Mouse (Mus musculus) adrenal gland, adult 8-10 months (tissue): ENCODE data around the gene Cask. TPM values are rescaled to one million over a fixed set of nuclear protein-coding genes. Genes with fewer than 3 reads are reported as not detected.

ENCODE experiments used
- DNase-seq: peaks from one replicate; pipeline ENCODE4 v3.0.0; 2022
- total RNA-seq, 4 experiments: library from RNA; stranded (reverse); gene quantifications; 2 replicates each; pipeline ENCODE4 v1.2.4; 2022

Gene Cask
- total RNA-seq, 4 experiments from 2014 or later: 28.9 to 38.3 (median 33.7) TPM

GRCm38 (mm10) chrX:13718283-13718682, 132.9 kb downstream of the Cask start:
- no peak for DNase-seq

- no peak for DNase-seq
Measured at GRCm38 (mm10) chrX:13716796-13717569, 134.2 kb downstream of the Cask start.

GRCm38 (mm10) chrX:13710174-13710573, 141.0 kb downstream of the Cask start:
- peak; percentile 5 for DNase-seq

- DNase-seq: no peak
Measured at GRCm38 (mm10) chrX:13705051-13705450, 146.1 kb downstream of the Cask start.

GRCm38 (mm10) chrX:13700681-13701080, 150.5 kb downstream of the Cask start:
- no peak for DNase-seq

GRCm38 (mm10) chrX:13691865-13692264, 159.3 kb downstream of the Cask start:
- DNase-seq: no peak

- no peak for DNase-seq
Measured at GRCm38 (mm10) chrX:13688356-13688755, 162.8 kb downstream of the Cask start.

GRCm38 (mm10) chrX:13686589-13686988, 164.6 kb downstream of the Cask start:
- no peak for DNase-seq

GRCm38 (mm10) chrX:13681748-13682147, 169.4 kb downstream of the Cask start:
- no peak for DNase-seq

GRCm38 (mm10) chrX:13673001-13673400, 178.2 kb downstream of the Cask start:
- no peak for DNase-seq

GRCm38 (mm10) chrX:13670342-13670741, 180.8 kb downstream of the Cask start:
- no peak for DNase-seq

- DNase-seq: no peak
Measured at GRCm38 (mm10) chrX:13668867-13669266, 182.3 kb downstream of the Cask start.

- DNase-seq: no peak
Measured at GRCm38 (mm10) chrX:13661063-13661462, 190.1 kb downstream of the Cask start, which contains the start of gene Gpr82. Gene Gpr82 (plus strand): TSS chrX:13661363.

- DNase-seq: no peak
Measured at GRCm38 (mm10) chrX:13659201-13659890, 191.8 kb downstream of the Cask start.

- DNase-seq: no peak
Measured at GRCm38 (mm10) chrX:13658616-13659140, 192.5 kb downstream of the Cask start.

- DNase-seq: peak; percentile 7
Measured at GRCm38 (mm10) chrX:13656721-13657120, 194.4 kb downstream of the Cask start.

GRCm38 (mm10) chrX:13655906-13656305, 195.3 kb downstream of the Cask start:
- no peak for DNase-seq

- DNase-seq: no peak
Measured at GRCm38 (mm10) chrX:13655005-13655421, 196.2 kb downstream of the Cask start.

- no peak for DNase-seq
Measured at GRCm38 (mm10) chrX:13652291-13652690, 198.9 kb downstream of the Cask start.

GRCm38 (mm10) chrX:13651889-13652288, 199.3 kb downstream of the Cask start:
- no peak for DNase-seq

- no peak for DNase-seq
Measured at GRCm38 (mm10) chrX:13638894-13639293, 212.3 kb downstream of the Cask start.

- no peak for DNase-seq
Measured at GRCm38 (mm10) chrX:13636398-13636797, 214.8 kb downstream of the Cask start.

GRCm38 (mm10) chrX:13631599-13632283, 219.4 kb downstream of the Cask start, which contains the start of gene Gpr34:
Gene Gpr34 (plus strand): TSS chrX:13632089.
- DNase-seq: no peak
